Mouse (Mus musculus): ENCODE data around the gene 1700016H13Rik. TPM values are rescaled to one million over a fixed set of nuclear protein-coding genes. Genes with fewer than 3 reads are reported as not detected.
A peak's percentile ranks its signal among the peaks of the same experiment; 100 is the strongest.

Gene 1700016H13Rik
- total RNA-seq, 2 experiments from 2014 or later: not detected

GRCm38 (mm10) chr5:103691624-103692530, 36.1 kb upstream of the 1700016H13Rik start, which contains the start of gene Aff1:
Aff1 (plus strand) TSS chr5:103692374.
- intact Hi-C loops (cut with DNase I): loop anchor here (5.0 kb wide), 1 partner anchor 60 kb away; no protein-coding TSS in a partner anchor
- H3K27ac ChIP-seq: no peak within 1 kb of the TSS
- no peak for TF ChIP-seq CTCF (IDR thresholded peaks at IDR 0.05)
- peak; percentile 71 to 74 for DNase-seq (ENCODE audit: extremely low spot score in 1 of 2, low spot score in 2 of 2)
- peak within 1 kb of the TSS; percentile 67 for H3K4me3 ChIP-seq

GRCm38 (mm10) chr5:103691171-103691570, 35.4 kb upstream of the 1700016H13Rik start:
- TF ChIP-seq CTCF (IDR thresholded peaks at IDR 0.05): peak; percentile 37
- DNase-seq (ENCODE audit: extremely low spot score in 1 of 2, low spot score in 2 of 2): no peak
- intact Hi-C loops (cut with DNase I): loop anchor here (5.0 kb wide), 1 partner anchor 61 kb away; no protein-coding TSS in a partner anchor

GRCm38 (mm10) chr5:103690190-103690589, 34.4 kb upstream of the 1700016H13Rik start:
- intact Hi-C loops (cut with DNase I): loop anchor here (5.0 kb wide), 1 partner anchor 62 kb away; no protein-coding TSS in a partner anchor
- no peak for TF ChIP-seq CTCF (IDR thresholded peaks at IDR 0.05)
- H3K4me3 ChIP-seq: no peak overlapping the region
- H3K27ac ChIP-seq: no peak overlapping the region
- no peak for DNase-seq (ENCODE audit: extremely low spot score in 1 of 2, low spot score in 2 of 2)

More at GRCm38 (mm10) chr5:103691171-103691570, 35.4 kb upstream of the 1700016H13Rik start:
- Histone ChIP-seq H3K4me3 (no peak overlapping the region; the same call in 1 of the 2 replicates), H3K27ac (no peak overlapping the region)

GRCm38 (mm10) chr5:103689645-103690044, 33.8 kb upstream of the 1700016H13Rik start:
- TF ChIP-seq CTCF (IDR thresholded peaks at IDR 0.05): no peak
- no peak for DNase-seq (ENCODE audit: extremely low spot score in 1 of 2, low spot score in 2 of 2)
- intact Hi-C loops (cut with DNase I): loop anchor here (5.0 kb wide), 1 partner anchor 63 kb away; no protein-coding TSS in a partner anchor
- Histone ChIP-seq H3K4me3 (no peak overlapping the region), H3K27ac (no peak overlapping the region)

- H3K27ac ChIP-seq: no peak overlapping the region
- no peak overlapping the region for H3K4me3 ChIP-seq
- no peak for TF ChIP-seq CTCF (IDR thresholded peaks at IDR 0.05)
- DNase-seq (ENCODE audit: extremely low spot score in 1 of 2, low spot score in 2 of 2): no peak
- intact Hi-C loops (cut with DNase I): loop anchor here (5.0 kb wide), 1 partner anchor 245 kb away; no protein-coding TSS in a partner anchor
Observed at GRCm38 (mm10) chr5:103681824-103682223, 26.0 kb upstream of the 1700016H13Rik start.

- peak; percentile 98 for TF ChIP-seq CTCF (IDR thresholded peaks at IDR 0.05)
- no peak overlapping the region for H3K4me3 ChIP-seq
- H3K27ac ChIP-seq: no peak overlapping the region
- peak; percentile 65 to 79 for DNase-seq (ENCODE audit: extremely low spot score in 1 of 2, low spot score in 2 of 2)
- intact Hi-C loops (cut with DNase I): loop anchor here (1.0 to 5.0 kb wide), 2 partner anchors 137 to 247 kb away; no protein-coding TSS in a partner anchor
Observed at GRCm38 (mm10) chr5:103680381-103680780, 24.6 kb upstream of the 1700016H13Rik start.

- intact Hi-C loops (cut with DNase I): no loop called here
- no peak for DNase-seq (ENCODE audit: extremely low spot score in 1 of 2, low spot score in 2 of 2)
- no peak overlapping the region for H3K27ac ChIP-seq
- TF ChIP-seq CTCF (IDR thresholded peaks at IDR 0.05): no peak
- H3K4me3 ChIP-seq: no peak overlapping the region
Observed at GRCm38 (mm10) chr5:103678974-103679373, 23.2 kb upstream of the 1700016H13Rik start.

- no peak for DNase-seq (ENCODE audit: extremely low spot score in 1 of 2, low spot score in 2 of 2)
- intact Hi-C loops (cut with DNase I): no loop called here
- no peak for TF ChIP-seq CTCF (IDR thresholded peaks at IDR 0.05)
- Histone ChIP-seq H3K27ac (no peak overlapping the region), H3K4me3 (no peak overlapping the region)
Observed at GRCm38 (mm10) chr5:103677894-103678293, 22.1 kb upstream of the 1700016H13Rik start.

GRCm38 (mm10) chr5:103676289-103676881, 20.6 kb upstream of the 1700016H13Rik start:
- intact Hi-C loops (cut with DNase I): no loop called here
- no peak for TF ChIP-seq CTCF (IDR thresholded peaks at IDR 0.05)
- no peak for DNase-seq (ENCODE audit: extremely low spot score in 1 of 2, low spot score in 2 of 2)
- Histone ChIP-seq H3K27ac (no peak overlapping the region), H3K4me3 (no peak overlapping the region)

GRCm38 (mm10) chr5:103674482-103674881, 18.7 kb upstream of the 1700016H13Rik start:
- Histone ChIP-seq H3K27ac (no peak overlapping the region), H3K4me3 (no peak overlapping the region)
- no peak for TF ChIP-seq CTCF (IDR thresholded peaks at IDR 0.05)
- intact Hi-C loops (cut with DNase I): no loop called here
- DNase-seq (ENCODE audit: extremely low spot score in 1 of 2, low spot score in 2 of 2): no peak

- Histone ChIP-seq H3K27ac (no peak overlapping the region), H3K4me3 (no peak overlapping the region)
- TF ChIP-seq CTCF (IDR thresholded peaks at IDR 0.05): no peak
- intact Hi-C loops (cut with DNase I): no loop called here
- DNase-seq (ENCODE audit: extremely low spot score in 1 of 2, low spot score in 2 of 2): no peak
Observed at GRCm38 (mm10) chr5:103673611-103674010, 17.8 kb upstream of the 1700016H13Rik start.

- Histone ChIP-seq H3K4me3 (no peak overlapping the region), H3K27ac (no peak overlapping the region)
- no peak for DNase-seq (ENCODE audit: extremely low spot score in 1 of 2, low spot score in 2 of 2)
- intact Hi-C loops (cut with DNase I): no loop called here
- TF ChIP-seq CTCF (IDR thresholded peaks at IDR 0.05): no peak
Observed at GRCm38 (mm10) chr5:103671858-103672257, 16.0 kb upstream of the 1700016H13Rik start.
